ENCODE assay signal across 8 mouse cellular contexts in the genomic region with DNA sequence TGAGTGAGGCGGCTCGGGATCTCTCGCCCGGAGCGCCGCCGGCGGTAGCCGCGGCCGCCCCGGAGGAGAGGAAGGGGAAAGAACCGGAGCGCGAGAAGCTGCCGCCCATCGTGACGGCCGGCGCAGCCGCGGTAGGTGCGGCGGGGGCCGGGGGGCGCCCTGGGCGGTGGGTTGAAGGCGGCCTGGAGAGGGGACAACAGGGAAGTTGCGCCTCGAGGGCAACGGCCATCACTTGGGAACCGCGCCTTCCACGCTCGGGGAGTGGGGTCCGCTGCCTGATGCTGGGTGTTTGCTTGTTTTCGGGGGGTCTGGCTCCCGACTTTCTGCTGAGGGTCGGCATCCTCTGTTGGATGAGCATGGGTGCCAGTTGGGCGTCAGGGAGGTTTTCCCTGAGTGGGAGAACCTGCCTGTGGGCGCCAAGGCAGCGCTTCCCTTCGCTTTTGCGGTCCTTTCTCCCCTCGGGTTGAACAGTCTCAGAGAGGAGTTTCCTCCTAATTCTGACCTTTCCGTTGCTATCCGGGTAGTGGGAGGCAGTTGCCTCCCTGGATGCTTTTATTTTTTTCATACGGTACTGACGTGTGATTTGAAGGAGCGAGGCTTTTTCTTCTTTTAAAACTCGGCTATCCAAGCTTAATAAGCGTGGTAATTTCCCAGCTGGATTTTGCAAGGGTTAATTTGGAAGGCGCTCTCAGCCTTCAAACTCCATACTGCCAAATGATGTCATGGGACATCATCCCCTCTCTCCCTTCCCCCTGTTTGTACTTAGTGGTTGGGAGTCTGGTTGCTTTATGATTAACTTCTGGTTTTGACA. TPM values are rescaled to one million over a fixed set of nuclear protein-coding genes. Genes with fewer than 3 reads are reported as not detected.
A peak's percentile ranks its signal among the peaks of the same experiment; 100 is the strongest.
DNase-seq lines count a peak whose midpoint lies in the region; ATAC-seq and TF ChIP-seq lines count a peak whose summit lies in the region.

No protein-coding gene starts in this region.

- peaks cover 11% of the 10 kb centered on the region for H3K4me1 ChIP-seq in erythroblast, embryonic 14.5 days (ENCODE audit: control insufficient read depth)
- no peaks in the 10 kb centered on the region for H3K4me1 ChIP-seq in lung, embryonic 15.5 days
- no peaks in the 10 kb centered on the region for H3K4me1 ChIP-seq in small intestine, adult 2 months (ENCODE audit: control insufficient read depth, insufficient read depth, insufficient read length, low read length)

- no peak for TF ChIP-seq CTCF in small intestine, adult 2 months (IDR thresholded peaks at IDR 0.05; ENCODE audit: extremely low read depth, insufficient read length, insufficient replicate concordance, low read depth, low read length)

- TF ChIP-seq POLR2A in small intestine, adult 2 months (IDR thresholded peaks at IDR 0.05; ENCODE audit: low read depth, low read length) = no peak

- no peaks in the 10 kb centered on the region for H3K36me3 ChIP-seq in erythroblast, embryonic 14.5 days (ENCODE audit: control insufficient read depth)
- no peaks in the 10 kb centered on the region for H3K36me3 ChIP-seq in lung, embryonic 15.5 days
- no peaks in the 10 kb centered on the region for H3K36me3 ChIP-seq in small intestine, adult 2 months (ENCODE audit: control insufficient read depth, insufficient read depth, low read length)

- peak; percentile 67 for DNase-seq in A20 (ENCODE audit: low read depth, low spot score)
- peak; percentile 70 for DNase-seq in cerebellum, adult 9-10 months
- DNase-seq in gastrocnemius, adult 18-20 months (ENCODE audit: low spot score) = peak; percentile 32

- H3K4me2 ChIP-seq in lung, embryonic 15.5 days = peak overlapping the region; percentile 98

- peak overlapping the region; percentile 70 for H3K4me3 ChIP-seq in erythroblast, embryonic 14.5 days (replicated peaks)
- peak overlapping the region; percentile 69 for H3K4me3 ChIP-seq in lung, embryonic 15.5 days
- H3K4me3 ChIP-seq in small intestine, adult 2 months (ENCODE audit: low read depth, low read length) = peak overlapping the region; percentile 85

- peaks cover 72% of the 10 kb centered on the region for H3K27me3 ChIP-seq in erythroblast, embryonic 14.5 days (ENCODE audit: control insufficient read depth)
- peaks cover 14% of the 10 kb centered on the region for H3K27me3 ChIP-seq in lung, embryonic 15.5 days
- no peaks in the 10 kb centered on the region; the same call in 1 of the 2 replicates for H3K27me3 ChIP-seq in small intestine, adult 2 months (ENCODE audit: control insufficient read depth, insufficient read depth, low read length)

- peak overlapping the region; percentile 72 for H3K27ac ChIP-seq in lung, embryonic 15.5 days
- no peak overlapping the region for H3K27ac ChIP-seq in small intestine, adult 2 months (ENCODE audit: insufficient read depth, low read depth, low read length)

- H3K9me3 ChIP-seq in erythroblast, embryonic 14.5 days (ENCODE audit: control insufficient read depth, low read length) = peaks cover 3% of the 10 kb centered on the region; the same call in 1 of the 2 replicates
- no peaks in the 10 kb centered on the region for H3K9me3 ChIP-seq in lung, embryonic 15.5 days

- peak overlapping the region; percentile 64 for H3K9ac ChIP-seq in lung, embryonic 15.5 days

- WGBS in lung, embryonic 15.5 days = 0% methylated on average over 48 of the region's 53 CpGs
- WGBS in small intestine, adult 2 months = 1% methylated on average over 49 of the region's 53 CpGs

- no peak for ATAC-seq in erythroblast, adult 5-6 weeks (replicated peaks; ENCODE audit: low FRiP score, poor library complexity, severe bottlenecking)
- ATAC-seq in inflammation-experienced regulatory T-cells, adult 6 months = peak; percentile 37
- peak; percentile 79; the same call in 1 of the 2 replicates for ATAC-seq in lung, embryonic 15.5 days (ENCODE audit: borderline replicate concordance, extremely low read depth, low FRiP score, low TSS enrichment)

RNA-seq across cellular contexts. Expression of a gene that starts 0.6 kb away (rescaled TPM):
- 0.01 TPM in 1 of 2 replicates, not detected in the other for polyA plus RNA-seq in erythroblast, embryonic 14.5 days (2012)
- 0.84 and 2.9 TPM in 2 replicates for total RNA-seq in erythroblast, adult 5-6 weeks (2015; ENCODE audit: low replicate concordance)
- total RNA-seq in erythroblast, adult 5-6 weeks (2017; ENCODE audit: low replicate concordance) = not detected in 2 replicates
- total RNA-seq in gastrocnemius, adult 18-20 months (2021) = 1 to 10 TPM; 5.4 to 6.4 TPM
- polyA plus RNA-seq in inflammation-experienced regulatory T-cells, adult 6 months (2017; shearing (Covaris generic)) = 1 to 10 TPM; 1.4 to 2.1 (median 1.8) TPM
- 3.8 and 4.6 TPM in 2 replicates for polyA plus RNA-seq in lung, embryonic 15.5 days (2015; fragmentation: Nextera tagmentation; extraction: Ambion mirVana)
- polyA plus RNA-seq in small intestine, adult 2 months (2012; rRNA removed) = 0.11 and 0.22 TPM in 2 replicates
